Mouse (Mus musculus) ES-E14 (cell line): ENCODE data around the gene Erf. TPM values are rescaled to one million over a fixed set of nuclear protein-coding genes. Genes with fewer than 3 reads are reported as not detected.
"Not testable (repeated sequence)": the region's sequence is repeated elsewhere in the genome, so short reads cannot be mapped to it uniquely, and the experiment has no call there.

Source experiments
- DNase-seq: peaks from one replicate; pipeline ENCODE4 v3.0.0-alpha.2; 2013; ENCODE audit warnings: low read depth, low spot score
- H3K27ac ChIP-seq: 2 replicates; pipeline ENCODE4 v1.5.1; 2012; ENCODE audit warnings: low read depth, mild to moderate bottlenecking, low read length, moderate library complexity, mixed read lengths; ENCODE audit not compliant: poor library complexity, insufficient read depth, severe bottlenecking
- H3K36me3 ChIP-seq: 2 replicates; pipeline ENCODE4 v1.6.1; 2012; ENCODE audit warnings: mild to moderate bottlenecking, low read length, moderate library complexity, mixed read lengths; ENCODE audit not compliant: control insufficient read depth, poor library complexity, insufficient read depth, severe bottlenecking
- H3K4me1 ChIP-seq, 2 experiments: fragments of 150-350 bp in 1 of 2; sonication (generic) in 1 of 2; 2 replicates each; pipeline ENCODE4 v1.6.1; 2012; ENCODE audit warnings: low read length in 2 of 2, mild to moderate bottlenecking in 1 of 2, mixed read lengths in 1 of 2; ENCODE audit not compliant: control insufficient read depth in 2 of 2, insufficient read depth in 2 of 2, poor library complexity in 1 of 2
- H3K4me3 ChIP-seq, 2 experiments: fragments of 150-350 bp in 1 of 2; sonication (generic) in 1 of 2; 2 replicates each; pipeline ENCODE4 v1.5.1; 2012; ENCODE audit warnings: low read length in 2 of 2, low read depth in 1 of 2, mild to moderate bottlenecking in 1 of 2, mixed read lengths in 1 of 2; ENCODE audit not compliant: insufficient read depth in 1 of 2, poor library complexity in 1 of 2, severe bottlenecking in 1 of 2
- H3K9ac ChIP-seq: 2 replicates; pipeline ENCODE4 v1.6.1; 2012; ENCODE audit warnings: low read depth, mild to moderate bottlenecking, low read length, mixed read lengths; ENCODE audit not compliant: poor library complexity, insufficient read depth, severe bottlenecking
- H3K9me3 ChIP-seq: fragments of 150-350 bp; sonication (generic); 2 replicates; pipeline ENCODE4 v1.6.1; 2012; ENCODE audit warnings: low read depth, mild to moderate bottlenecking, low read length; ENCODE audit not compliant: control insufficient read depth, insufficient read depth
- CHD2 ChIP-seq: IDR thresholded peaks from 2 replicates; pipeline ENCODE4 v1.6.1; 2014; ENCODE audit warnings: mild to moderate bottlenecking, low read depth, low read length, inconsistent platforms
- HCFC1 ChIP-seq: IDR thresholded peaks from 2 replicates; pipeline ENCODE4 v1.6.1; 2012; ENCODE audit warnings: low read length, inconsistent platforms, borderline replicate concordance; ENCODE audit not compliant: insufficient read depth
- MAFK ChIP-seq: IDR thresholded peaks from 2 replicates; pipeline ENCODE4 v1.6.1; 2014; ENCODE audit warnings: mild to moderate bottlenecking, low read depth, low read length, inconsistent platforms; ENCODE audit not compliant: insufficient read depth
- ZC3H11A ChIP-seq: IDR thresholded peaks from 2 replicates; pipeline ENCODE4 v1.6.1; 2012; ENCODE audit warnings: low read depth, mild to moderate bottlenecking, inconsistent platforms, low read length, borderline replicate concordance
- ZNF384 ChIP-seq: IDR thresholded peaks from 2 replicates; pipeline ENCODE4 v1.6.1; 2012; ENCODE audit warnings: low read depth, low read length, inconsistent platforms
- in situ Hi-C, 2 experiments: fragments of 600-800 bp; cut with MboI; formaldehyde crosslinking; loops; one replicate each; pipeline ENCODE4 v1.15.1; 2025; ENCODE audit warnings: low sequenced_read_pairs in 2 of 2, inconsistent platforms in 1 of 2; ENCODE audit not compliant: unreplicated experiment in 2 of 2
- total RNA-seq: library from RNA; depleted of rRNA; stranded (reverse); fragments of 300-350 nt; gene quantifications from 2 replicates; pipeline ENCODE4 v1.2.3, GENCODE M21; 2012

Erf gene
- total RNA-seq, 1 experiment = 87.1 TPM

DNA sequence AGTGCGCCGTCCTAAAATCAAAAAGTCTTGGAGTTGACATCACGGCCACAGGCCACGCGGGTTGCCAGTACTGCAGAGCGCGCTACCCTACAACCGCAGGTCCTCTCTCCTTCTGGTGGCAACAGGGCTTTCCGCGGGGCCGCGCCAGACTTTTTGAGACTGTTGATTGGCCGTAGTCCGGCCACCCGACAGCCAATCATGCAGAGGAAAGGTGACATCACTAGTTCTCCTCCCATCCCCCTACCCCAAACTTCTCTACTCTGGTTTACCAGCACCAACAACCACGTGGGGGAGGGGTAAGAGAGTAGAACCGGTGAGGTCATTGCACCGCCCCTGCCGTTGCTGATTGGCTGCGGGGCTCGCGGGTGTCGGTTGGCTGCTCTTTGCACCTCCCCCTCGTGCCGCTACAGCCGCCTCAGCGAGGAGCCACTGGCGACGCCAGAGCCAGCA, 16.8 kb upstream of the Erf start, which contains the start of gene Cic:
Gene Cic (plus strand): TSS at position 404 of the 450 bp plus-strand sequence.
- H3K4me3 ChIP-seq = peak within 1 kb of the TSS; percentile 82 to 93
- no peaks in the 10 kb centered on the region for H3K9me3 ChIP-seq
- peak; percentile 99 for DNase-seq
- in situ Hi-C loops = no loop called here
- no peak for TF ChIP-seq MAFK
- TF ChIP-seq CHD2 = peak; percentile 66
- H3K9ac ChIP-seq = peak within 1 kb of the TSS; percentile 94
- no peaks in the 10 kb centered on the region for H3K36me3 ChIP-seq
- peaks cover 19 to 47% of the 10 kb centered on the region in 2 experiments for H3K4me1 ChIP-seq
- peak within 1 kb of the TSS; percentile 92 for H3K27ac ChIP-seq

DNA sequence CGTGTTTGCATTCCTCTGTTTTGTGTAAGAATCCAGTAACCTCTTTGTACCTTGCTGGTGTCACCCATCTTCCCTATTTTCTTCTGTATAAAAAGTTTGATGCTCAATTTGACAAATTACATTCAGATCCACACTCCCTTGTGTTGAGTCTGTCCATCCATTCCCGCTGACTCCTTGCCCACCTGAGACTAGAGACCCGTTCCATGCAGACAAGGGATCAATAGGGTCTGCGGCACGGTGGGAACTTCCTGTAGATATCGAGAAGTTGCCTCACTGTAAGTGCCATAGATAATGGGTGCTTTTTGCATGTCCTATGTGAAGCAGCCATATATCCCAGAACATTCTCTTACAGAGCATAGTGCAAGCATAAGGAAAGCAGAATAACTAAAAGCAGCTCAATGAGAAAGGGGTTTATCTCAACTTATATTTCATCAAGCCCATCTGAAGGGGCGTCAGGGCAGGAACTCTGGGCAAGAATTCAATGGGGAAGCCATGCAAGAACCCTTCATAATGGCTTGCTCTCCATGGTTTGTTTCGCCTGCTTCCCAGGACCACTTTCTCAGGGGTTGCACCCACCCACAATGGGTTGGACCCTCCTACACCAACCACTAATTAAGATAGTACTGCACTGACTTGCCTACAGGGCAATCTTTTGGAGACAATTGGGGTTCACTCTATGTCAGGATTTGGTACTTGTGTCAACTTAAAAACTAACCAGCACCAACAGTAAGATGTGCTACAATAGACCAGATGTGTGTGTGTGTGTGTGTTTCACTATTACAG, 15.8 kb upstream of the Erf start:
- H3K9ac ChIP-seq = no peak overlapping the region
- H3K4me3 ChIP-seq = peak overlapping the region; percentile 48 to 93; a peak in 3 of 4 replicates
- peaks cover 19 to 39% of the 10 kb centered on the region in 2 experiments for H3K4me1 ChIP-seq
- no peaks in the 10 kb centered on the region for H3K9me3 ChIP-seq
- no peak for TF ChIP-seq MAFK
- TF ChIP-seq ZNF384 = no peak
- TF ChIP-seq HCFC1 = no peak
- no peak for TF ChIP-seq ZC3H11A
- no peak for TF ChIP-seq CHD2
- no peak for DNase-seq
- no peaks in the 10 kb centered on the region for H3K36me3 ChIP-seq
- peak overlapping the region; percentile 54; the same call in 1 of the 2 replicates for H3K27ac ChIP-seq
- in situ Hi-C loops = no loop called here

DNA sequence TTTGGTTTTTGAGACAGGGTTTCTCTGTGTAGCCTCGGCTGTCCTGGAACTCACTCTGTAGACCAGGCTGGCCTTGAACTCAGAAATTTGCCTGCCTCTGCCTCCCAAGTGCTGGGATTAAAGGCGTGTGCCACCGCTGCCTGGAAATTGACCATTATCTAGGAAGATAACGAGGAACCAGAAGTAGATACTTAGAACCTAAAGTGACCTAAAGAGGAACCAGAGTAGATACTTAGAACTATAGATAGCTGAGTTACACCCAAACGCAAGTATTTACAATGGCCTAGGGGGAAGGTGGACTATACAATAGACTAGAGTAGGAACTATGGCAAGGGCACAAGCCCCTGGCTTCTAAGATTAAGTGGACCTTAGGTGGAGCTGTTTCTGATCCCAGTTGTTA, 15.2 kb upstream of the Erf start:
- H3K9ac ChIP-seq, H3K4me3 ChIP-seq, DNase-seq, H3K27ac ChIP-seq, H3K36me3 ChIP-seq, in situ Hi-C loops, H3K9me3 ChIP-seq: not testable (repeated sequence)
- H3K4me1 ChIP-seq = peaks cover 19 to 34% of the 10 kb centered on the region in 2 experiments

DNA sequence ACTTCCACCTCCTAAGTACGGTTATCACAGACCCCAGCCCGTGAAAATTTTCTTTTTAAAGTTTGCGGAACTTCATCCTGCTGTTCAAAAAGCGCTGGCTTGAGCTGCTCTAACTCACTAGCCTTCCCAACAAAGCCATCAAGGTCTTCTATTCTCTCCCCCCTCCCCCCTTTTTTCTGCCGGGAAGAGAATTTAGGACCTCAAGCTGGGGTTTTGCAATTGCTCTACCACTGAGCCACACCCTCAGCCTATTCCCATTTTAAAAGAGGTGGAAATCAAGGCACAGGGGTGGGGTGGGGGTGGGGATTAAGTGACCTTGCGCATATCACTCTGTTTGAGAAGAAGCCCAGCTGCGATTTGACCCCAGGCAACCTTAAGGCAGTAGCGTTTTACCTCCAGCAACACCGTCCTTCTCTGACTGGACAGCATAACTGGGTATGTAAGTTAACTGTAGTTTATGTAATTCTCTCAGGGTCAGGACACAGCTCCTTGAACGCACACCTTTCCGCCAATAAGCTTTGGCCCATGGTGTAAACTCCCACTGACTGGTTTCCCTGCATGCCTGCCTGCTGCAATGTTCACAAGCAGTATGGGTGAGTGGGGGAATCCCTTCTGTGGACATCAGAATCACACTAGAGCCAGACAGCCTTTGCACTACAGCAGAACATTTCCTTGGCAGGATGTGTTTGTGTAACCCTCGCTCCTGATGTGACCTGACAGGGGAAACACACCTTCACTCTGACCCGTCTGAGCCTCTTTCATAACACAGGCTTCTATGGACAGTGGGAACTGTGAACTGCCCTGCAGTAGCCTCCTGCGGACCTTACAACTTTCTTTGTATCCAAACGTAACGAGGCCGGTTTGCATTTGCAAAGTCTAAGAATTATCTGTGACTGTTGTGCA, 13.7 kb upstream of the Erf start:
- DNase-seq = peak; percentile 82
- TF ChIP-seq HCFC1 (no peak), ZNF384 (no peak), CHD2 (0 out of 2 replicates have a peak, but pooled peaks have one; percentile 36)
- Histone ChIP-seq H3K4me3 (peak overlapping the region in 1 of 2 experiments; percentile 26; a peak in 2 of 4 replicates), H3K36me3 (no peaks in the 10 kb centered on the region), H3K4me1 (peaks cover 19 to 24% of the 10 kb centered on the region in 2 experiments), H3K9ac (peak overlapping the region; percentile 63), H3K27ac (peak overlapping the region; percentile 86), H3K9me3 (no peaks in the 10 kb centered on the region)
- in situ Hi-C loops = no loop called here
